Mouse (Mus musculus) cerebellum, adult 2 months (tissue): Measurements from ENCODE around the gene Fbxo17. TPM values are rescaled to one million over a fixed set of nuclear protein-coding genes. Genes with fewer than 3 reads are reported as not detected.

ENCODE experiments used
- DNase-seq, 2 experiments: peaks; one replicate each; pipeline ENCODE4 v3.0.0; 2021
- H3K27ac ChIP-seq: fragments of 200-500 bp; 2 replicates; pipeline ENCODE4 v1.5.1; 2012; ENCODE audit warnings: low read length, control low read depth, inconsistent platforms; ENCODE audit not compliant: insufficient read depth
- H3K27me3 ChIP-seq: fragments of 200-500 bp; 2 replicates; pipeline ENCODE4 v1.6.1; 2012; ENCODE audit warnings: inconsistent platforms, mild to moderate bottlenecking, low read length, moderate library complexity; ENCODE audit not compliant: control insufficient read depth, insufficient read depth
- H3K4me1 ChIP-seq: fragments of 200-500 bp; 2 replicates; pipeline ENCODE4 v1.6.1; 2011; ENCODE audit warnings: low read length; ENCODE audit not compliant: control insufficient read depth, insufficient read depth
- H3K4me3 ChIP-seq: fragments of 200-500 bp; replicated peaks from 2 replicates; pipeline ENCODE3; 2011; ENCODE audit warnings: mild to moderate bottlenecking, low read depth, low read length, control low read depth; ENCODE audit not compliant: insufficient read depth
- CTCF ChIP-seq: fragments of 200-500 bp; IDR thresholded peaks from 2 replicates; pipeline ENCODE4 v1.5.1; 2011; ENCODE audit warnings: low read depth, mild to moderate bottlenecking, control low read depth, low read length, moderate library complexity, borderline replicate concordance; ENCODE audit not compliant: insufficient read depth
- POLR2A ChIP-seq: fragments of 200-500 bp; IDR thresholded peaks from 2 replicates; pipeline ENCODE4 v1.6.1; 2011; ENCODE audit warnings: low read length, control low read depth, borderline replicate concordance; ENCODE audit not compliant: insufficient read depth
- WGBS: fragments of 180-500 bp; shearing (Covaris S2); methylation state at CpG from one replicate; pipeline ENCODE4 v1.1.7; 2018; 5-methylcytosine and 5-hydroxymethylcytosine counted together
- polyA plus RNA-seq: library from polyadenylated mRNA; depleted of rRNA; stranded (reverse); fragments of >200 nt; gene quantifications from 2 replicates; pipeline ENCODE4 v1.2.3, GENCODE M21; 2012

Fbxo17 gene
- polyA plus RNA-seq, 1 experiment = 6.7 TPM

GRCm38 (mm10) chr7:28702601-28703143, 13.9 kb upstream of the Fbxo17 start:
- DNase-seq = no peak
- WGBS = 77% methylated on average over 9 of the region's 9 CpGs

GRCm38 (mm10) chr7:28709454-28709853, 7.2 kb upstream of the Fbxo17 start:
- no peaks in the 10 kb centered on the region; the same call in 1 of the 2 replicates for H3K27me3 ChIP-seq
- no peak overlapping the region for H3K4me3 ChIP-seq
- H3K27ac ChIP-seq = no peak overlapping the region
- H3K4me1 ChIP-seq = no peaks in the 10 kb centered on the region
- TF ChIP-seq POLR2A (no peak), CTCF (no peak)
- DNase-seq = no peak

More at GRCm38 (mm10) chr7:28702601-28703143, 13.9 kb upstream of the Fbxo17 start:
- Histone ChIP-seq H3K4me1 (no peaks in the 10 kb centered on the region), H3K27ac (no peak overlapping the region), H3K4me3 (no peak overlapping the region), H3K27me3 (no peaks in the 10 kb centered on the region)
- no peak for TF ChIP-seq POLR2A

GRCm38 (mm10) chr7:28710962-28711361, 5.6 kb upstream of the Fbxo17 start:
- WGBS = 66% methylated on average over 3 of the region's 3 CpGs
- TF ChIP-seq POLR2A (no peak), CTCF (no peak)
- Histone ChIP-seq H3K4me3 (no peak overlapping the region), H3K4me1 (no peaks in the 10 kb centered on the region), H3K27ac (no peak overlapping the region), H3K27me3 (no peaks in the 10 kb centered on the region; the same call in 1 of the 2 replicates)
- DNase-seq = no peak

DNA sequence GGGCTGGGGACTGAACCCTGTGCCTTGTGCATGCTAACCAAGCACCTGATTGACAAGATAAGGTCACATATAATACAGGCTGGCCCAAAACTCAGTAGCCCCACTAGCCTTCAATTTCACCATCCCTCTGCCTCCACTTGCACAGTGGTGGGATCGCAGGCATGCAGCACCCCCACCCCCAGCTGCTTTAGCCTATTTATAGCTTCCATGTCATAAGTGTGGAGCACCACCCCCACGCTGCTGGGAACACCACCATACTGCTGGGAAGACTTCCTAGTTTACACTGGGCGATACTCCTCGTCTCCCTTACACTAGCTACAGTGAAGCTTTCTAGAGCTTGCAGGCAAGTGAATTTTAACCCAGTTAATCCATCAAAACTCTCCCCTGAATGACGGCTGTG, 1.9 kb upstream of the Fbxo17 start:
- Histone ChIP-seq H3K4me1 (no peaks in the 10 kb centered on the region), H3K27me3 (no peaks in the 10 kb centered on the region; the same call in 1 of the 2 replicates), H3K27ac (no peak overlapping the region), H3K4me3 (no peak overlapping the region)
- TF ChIP-seq POLR2A (no peak), CTCF (no peak)
- WGBS = 91% methylated on average over 5 of the region's 5 CpGs
- DNase-seq = no peak

- no peaks in the 10 kb centered on the region for H3K4me1 ChIP-seq
- TF ChIP-seq CTCF (no peak), POLR2A (no peak)
- WGBS = 98% methylated on average over 2 of the region's 2 CpGs
- no peaks in the 10 kb centered on the region for H3K27me3 ChIP-seq
- H3K27ac ChIP-seq = no peak overlapping the region
- DNase-seq = no peak
- no peak overlapping the region for H3K4me3 ChIP-seq
These were observed 1.0 kb upstream of the Fbxo17 start for GRCm38 (mm10) chr7:28715598-28715997.

DNA sequence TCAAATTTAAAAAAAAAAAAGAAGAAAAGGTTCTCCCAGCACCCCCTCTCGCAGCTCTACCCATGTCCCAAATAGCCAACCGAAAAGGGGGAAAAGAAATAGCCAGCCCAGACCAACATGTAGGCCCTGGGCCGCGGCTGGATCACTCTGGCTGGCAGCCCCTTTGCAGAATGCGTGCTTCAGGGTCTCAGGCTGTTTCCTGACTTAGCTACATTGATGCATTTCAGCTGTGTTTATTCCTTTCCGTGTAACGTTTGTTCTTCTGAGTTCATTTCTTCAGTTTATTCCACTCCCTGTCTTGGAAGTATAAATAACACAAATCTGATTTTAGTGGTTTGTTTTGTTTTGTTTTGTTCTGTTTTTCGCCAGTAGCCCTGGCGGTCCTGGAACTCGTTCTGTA, 1.1 kb downstream of the Fbxo17 start:
- Histone ChIP-seq H3K4me3 (no peak overlapping the region), H3K27me3 (no peaks in the 10 kb centered on the region), H3K27ac (no peak overlapping the region), H3K4me1 (peaks cover 3% of the 10 kb centered on the region; the same call in 1 of the 2 replicates)
- DNase-seq = no peak
- TF ChIP-seq POLR2A = no peak
- no peak for TF ChIP-seq CTCF
- WGBS = 93% methylated on average over 10 of the region's 10 CpGs

DNA sequence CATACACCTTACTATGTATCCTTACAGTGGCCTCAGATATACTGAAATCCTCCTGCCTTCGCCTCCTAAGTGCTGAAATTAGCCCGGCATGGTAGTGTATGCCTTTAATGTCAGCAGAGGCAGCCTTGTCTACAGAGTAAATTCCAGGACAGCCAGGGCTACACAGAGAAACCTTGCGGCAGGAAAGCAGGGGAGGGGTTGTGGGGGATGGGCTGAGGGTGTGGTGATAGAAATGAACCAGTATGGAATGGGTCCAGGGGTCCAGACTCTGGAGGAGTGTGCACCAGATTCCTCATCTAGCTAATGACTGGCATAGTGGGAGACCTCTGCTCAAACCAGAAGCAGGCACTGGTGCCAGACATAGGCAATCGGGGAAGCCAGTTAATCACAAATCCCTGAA, 2.6 kb downstream of the Fbxo17 start:
- H3K27ac ChIP-seq = no peak overlapping the region
- 63% methylated on average over 4 of the region's 4 CpGs for WGBS
- TF ChIP-seq CTCF (no peak), POLR2A (no peak)

DNA sequence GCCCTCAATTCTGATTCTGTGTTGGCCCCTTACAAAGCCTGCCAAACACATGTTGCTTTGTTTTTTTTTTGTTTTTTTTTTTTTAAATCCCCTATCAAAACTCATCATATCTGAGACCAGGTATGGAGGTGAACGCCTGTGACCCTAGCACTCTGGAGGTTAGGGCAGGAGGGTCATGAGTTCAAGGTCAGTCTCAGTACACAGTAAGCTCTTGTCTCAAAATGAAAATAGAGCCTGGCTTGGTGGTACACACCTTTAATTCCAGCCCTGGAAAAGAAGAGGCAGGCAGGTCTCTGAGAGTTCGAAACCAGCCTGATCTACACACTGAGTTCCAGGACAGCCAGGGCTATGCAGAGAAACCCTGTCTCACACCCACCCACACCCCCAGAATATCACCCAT, 3.0 kb downstream of the Fbxo17 start:
- no peaks in the 10 kb centered on the region for H3K27me3 ChIP-seq
- no peak overlapping the region for H3K4me3 ChIP-seq
- no peak overlapping the region for H3K27ac ChIP-seq
- no peak for DNase-seq
- no peak for TF ChIP-seq POLR2A
- no peak for TF ChIP-seq CTCF
- H3K4me1 ChIP-seq = peaks cover 3% of the 10 kb centered on the region; the same call in 1 of the 2 replicates
- 87% methylated on average over 2 of the region's 2 CpGs for WGBS

More for the DNA sequence above, 2.6 kb downstream of the Fbxo17 start:
- no peaks in the 10 kb centered on the region for H3K27me3 ChIP-seq
- H3K4me3 ChIP-seq = no peak overlapping the region
- peaks cover 3% of the 10 kb centered on the region; the same call in 1 of the 2 replicates for H3K4me1 ChIP-seq
- no peak for DNase-seq
